Mouse (Mus musculus) activated CD4-positive, CD25-positive, alpha-beta regulatory T cell, adult 4 months (primary cell): Measurements from ENCODE around the gene Mas1. TPM values are rescaled to one million over a fixed set of nuclear protein-coding genes. Genes with fewer than 3 reads are reported as not detected.
"Not testable (repeated sequence)": the region's sequence is repeated elsewhere in the genome, so short reads cannot be mapped to it uniquely, and the experiment has no call there.

ENCODE experiments used
- ATAC-seq: one replicate; pipeline ENCODE4 v1.8.0; 2017
- polyA plus RNA-seq, 2 experiments: library from polyadenylated mRNA; unstranded; fragments of 100-300 nt; shearing (Covaris generic); gene quantifications; one replicate each; pipeline ENCODE4 v1.2.1; 2017

The Mas1 gene
- under 1 TPM in 1 of 2 experiments, not detected in 1; 0.26 TPM for polyA plus RNA-seq

DNA sequence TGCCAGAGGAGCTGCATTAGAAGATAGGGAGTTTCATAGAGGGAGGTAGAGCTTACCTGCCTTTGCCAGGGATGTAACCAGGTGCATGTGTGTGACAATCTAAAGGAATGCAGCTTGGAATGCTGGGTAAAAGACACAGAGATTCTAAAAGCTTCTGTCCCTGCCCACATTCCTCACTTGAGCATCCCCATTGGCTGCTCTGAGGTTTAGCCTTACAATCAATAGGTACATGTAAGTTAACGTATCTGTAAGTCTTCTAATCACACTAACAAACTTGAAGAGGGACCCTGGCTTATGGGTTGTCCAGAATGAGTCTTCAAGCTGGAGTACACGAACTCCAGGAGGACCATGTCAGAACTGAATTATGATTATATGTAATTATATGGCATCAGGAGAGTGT lies at the start of gene Mas1:
TSS of gene Mas1 (minus strand) at position 101 of the 400 bp plus-strand sequence.
- no peak for ATAC-seq

GRCm38 (mm10) chr17:12916588-12917380 lies 48.8 kb upstream of the Mas1 start:
- peak; percentile 29 for ATAC-seq

DNA sequence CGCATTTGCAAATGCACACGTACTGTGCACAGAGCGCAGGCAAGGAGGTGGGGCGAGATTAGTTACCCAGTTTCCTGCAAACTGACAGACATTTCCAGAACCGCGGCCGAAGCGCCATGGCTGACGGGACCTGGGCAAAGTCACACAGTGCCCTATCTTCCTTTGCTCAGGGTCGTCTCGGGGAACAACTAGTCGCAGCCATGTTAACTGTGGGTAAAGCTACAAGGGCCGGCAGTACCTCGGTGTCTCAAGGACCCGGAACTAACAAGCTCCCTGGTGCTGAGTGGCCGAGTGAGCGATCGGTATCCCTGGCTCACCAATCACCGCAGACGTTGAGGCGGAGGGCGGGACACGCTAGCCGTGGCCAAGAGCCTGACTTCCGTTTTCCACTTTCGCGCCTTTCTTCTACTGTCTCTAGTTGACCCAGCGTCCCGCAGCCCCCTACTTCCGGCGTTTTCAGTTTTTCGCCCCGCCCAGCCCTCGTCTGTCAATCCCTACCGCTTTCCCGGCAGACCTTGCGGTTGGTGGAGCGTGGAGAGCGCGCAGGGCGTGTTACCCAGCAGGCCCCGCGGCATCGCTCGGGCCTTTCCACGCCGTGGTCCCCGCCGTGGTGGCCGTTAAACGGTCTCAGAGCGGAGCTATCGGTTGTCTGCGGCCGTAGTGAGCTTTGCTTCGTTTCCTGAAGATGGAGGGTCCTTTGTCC lies 48.1 kb upstream of the Mas1 start, which contains the start of gene Mrpl18:
TSS of gene Mrpl18 (minus strand) at position 465 of the 703 bp plus-strand sequence.
- peak; percentile 96 for ATAC-seq

DNA sequence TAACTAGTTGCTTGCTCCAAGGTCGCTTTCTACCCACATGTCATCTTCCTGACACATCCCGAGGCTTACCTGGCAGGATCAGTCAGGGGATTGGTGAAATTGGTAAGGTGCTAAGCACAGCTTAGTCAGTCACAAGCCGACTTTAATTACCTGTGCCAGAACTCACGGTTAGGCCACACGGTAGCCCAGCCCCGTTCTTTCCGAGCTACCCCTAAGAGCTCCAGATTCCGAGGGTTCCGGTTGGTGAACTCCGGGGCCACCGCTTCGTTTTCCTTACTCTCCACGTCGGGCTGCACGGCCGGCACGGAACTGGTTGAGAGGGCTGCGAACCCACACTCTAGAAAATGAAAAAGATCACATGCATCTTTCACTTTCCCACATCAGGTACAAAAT lies 47.5 kb upstream of the Mas1 start, which contains the start of gene Tcp1:
TSS of gene Tcp1 (plus strand) at position 214 of the 393 bp plus-strand sequence.
- no peak for ATAC-seq

GRCm38 (mm10) chr17:12910391-12910790 lies 42.4 kb upstream of the Mas1 start:
- ATAC-seq: no peak

DNA sequence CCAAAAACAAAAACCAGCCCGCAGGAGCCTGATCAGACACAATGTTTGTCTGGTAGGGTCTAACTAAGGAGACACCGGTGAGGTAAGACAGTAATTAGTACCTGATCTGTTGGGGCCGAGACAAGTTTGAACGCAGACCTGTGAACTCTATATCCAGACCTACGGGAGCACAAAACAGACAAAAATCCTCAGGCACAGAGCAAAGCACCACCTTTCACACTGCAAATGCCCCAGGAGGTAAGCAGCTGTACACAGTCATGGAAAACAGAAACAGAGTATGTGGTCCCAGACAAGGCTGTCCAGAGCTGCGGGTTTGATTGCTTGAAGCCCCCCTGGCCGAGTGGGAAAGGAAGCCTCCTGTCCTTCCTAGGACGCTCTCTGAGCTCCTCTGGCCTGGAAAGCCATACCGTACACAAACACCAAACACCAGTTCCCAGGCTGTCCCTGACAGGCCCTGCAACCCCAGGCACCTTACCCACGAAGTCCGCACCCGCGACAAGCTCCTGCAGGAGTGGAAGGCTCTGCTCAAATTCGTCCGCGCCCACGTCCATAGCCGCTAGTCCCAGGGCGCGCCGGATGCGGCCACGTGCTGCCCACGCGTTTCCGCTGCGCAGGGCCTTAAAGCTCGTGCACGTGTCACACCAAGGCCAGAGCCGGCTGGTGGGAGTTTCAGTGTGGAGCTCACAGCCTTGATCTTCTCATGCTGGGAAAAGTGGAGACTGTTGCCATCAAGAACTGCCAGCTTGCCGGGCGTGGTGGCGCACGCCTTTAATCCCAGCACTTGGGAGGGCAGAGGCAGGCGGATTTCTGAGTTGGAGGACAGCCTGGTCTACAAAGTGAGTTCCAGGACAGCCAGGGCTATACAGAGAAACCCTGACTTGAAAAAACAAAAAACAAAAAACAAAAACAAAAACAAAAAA lies 41.7 kb upstream of the Mas1 start, which contains the start of gene Pnldc1:
TSS of gene Pnldc1 (minus strand) at position 870 of the 920 bp plus-strand sequence.
- ATAC-seq: no peak

DNA sequence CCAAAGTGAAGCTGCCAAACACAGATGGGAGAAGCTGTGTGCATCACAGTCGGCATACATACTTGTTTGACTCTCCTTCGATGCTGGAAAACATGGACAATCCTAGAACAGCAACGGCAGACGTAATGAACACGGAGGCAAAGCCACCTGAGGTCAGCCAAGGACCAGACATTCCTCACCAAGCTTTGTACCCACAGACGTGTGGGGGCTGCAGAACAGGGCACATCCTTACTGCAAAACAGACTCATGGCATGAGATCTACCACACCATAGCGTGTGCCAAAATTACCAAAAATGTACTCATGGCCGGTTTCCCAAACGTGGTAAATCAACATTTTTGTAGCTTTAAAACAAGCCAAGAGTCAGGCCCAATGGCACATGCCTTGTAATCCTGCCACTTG lies 38.5 kb upstream of the Mas1 start:
- ATAC-seq: no peak

DNA sequence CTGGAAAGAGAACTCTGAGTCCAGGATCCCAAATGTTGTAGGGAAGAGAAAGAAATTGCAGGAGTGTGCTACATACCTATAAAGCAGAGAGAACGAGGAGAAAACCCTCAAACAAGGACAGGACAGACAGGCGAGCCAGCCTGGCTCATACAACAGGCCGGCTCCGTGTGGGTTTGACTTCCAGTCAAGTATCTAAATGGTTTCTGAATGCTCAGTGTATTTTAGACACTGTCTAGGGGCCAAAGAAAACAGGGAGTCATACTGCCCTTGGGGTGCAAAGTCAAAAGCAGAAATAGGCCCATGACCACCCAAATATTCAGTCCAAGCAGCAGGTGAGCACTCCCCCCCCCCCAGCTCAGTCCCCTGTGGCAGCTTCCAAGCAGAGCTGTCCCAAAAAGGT lies 37.9 kb upstream of the Mas1 start:
- ATAC-seq: no peak

GRCm38 (mm10) chr17:12904349-12904748 lies 36.4 kb upstream of the Mas1 start:
- ATAC-seq: no peak

DNA sequence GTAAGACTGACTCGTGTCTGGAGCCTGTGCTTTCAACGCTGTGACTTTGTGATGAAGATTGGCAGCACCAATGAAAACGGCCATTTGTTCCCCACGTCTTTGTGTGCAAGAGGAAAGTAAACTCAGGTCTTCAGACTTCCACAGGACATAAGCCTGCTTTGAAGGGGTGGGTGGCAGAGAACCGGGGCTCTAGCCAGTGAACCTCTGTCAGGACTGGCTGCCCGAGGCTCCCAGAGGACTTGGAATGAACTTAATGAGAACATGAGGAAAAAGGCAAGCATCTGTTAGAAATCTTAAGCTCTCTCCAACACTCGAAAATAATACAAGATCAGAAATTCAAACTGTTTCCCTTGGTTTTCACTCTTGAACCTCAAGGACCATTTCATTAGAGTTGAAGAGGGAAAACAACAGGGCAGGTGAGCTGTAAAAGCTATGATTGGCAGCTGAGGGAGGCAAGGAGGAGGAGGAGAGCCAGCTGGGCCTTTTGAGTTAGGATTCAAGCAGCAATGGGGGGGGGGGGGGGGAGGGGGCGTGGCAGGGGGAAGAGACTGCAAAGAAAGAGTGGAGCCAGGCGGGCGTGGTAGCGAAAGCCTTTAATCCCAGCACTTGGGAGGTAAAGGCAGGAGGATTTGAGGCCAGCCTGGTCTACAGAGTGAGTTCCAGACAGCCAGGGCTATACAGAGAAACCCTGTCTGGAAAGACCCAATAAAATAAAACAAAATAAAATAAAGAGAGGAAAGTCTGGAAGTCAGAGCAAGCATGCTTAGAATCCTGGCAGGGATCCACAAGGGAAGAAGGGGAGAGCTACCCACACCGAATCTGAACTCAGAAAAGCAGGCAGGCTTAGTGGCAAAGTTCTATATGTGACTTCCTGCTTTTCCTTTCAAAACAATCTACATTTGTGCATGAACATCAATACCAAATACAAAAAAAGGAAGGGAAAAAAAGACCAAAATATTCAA lies 35.7 kb upstream of the Mas1 start:
- ATAC-seq: no peak

DNA sequence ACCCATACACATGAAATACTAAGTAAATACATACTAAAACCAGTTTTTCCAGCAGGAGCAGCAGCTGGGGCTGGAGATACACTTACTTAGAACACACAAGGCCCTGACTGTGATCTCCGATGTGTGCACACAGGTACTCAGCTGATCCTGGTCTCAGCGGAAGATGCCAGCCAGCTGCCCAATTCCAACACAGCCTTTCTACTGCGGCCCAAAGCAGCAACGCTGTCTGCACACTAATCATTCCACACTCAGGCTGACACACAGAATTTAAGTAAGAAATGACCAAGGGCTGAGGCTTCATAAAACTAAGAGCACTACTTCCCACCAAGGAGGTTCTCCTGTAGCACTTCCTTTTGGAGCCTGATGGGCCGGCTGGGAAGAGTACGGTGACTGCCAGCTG lies 34.3 kb upstream of the Mas1 start:
- no peak for ATAC-seq

GRCm38 (mm10) chr17:12898607-12899006 lies 30.7 kb upstream of the Mas1 start:
- ATAC-seq: not testable (repeated sequence)

GRCm38 (mm10) chr17:12897674-12898073 lies 29.7 kb upstream of the Mas1 start:
- no peak for ATAC-seq

DNA sequence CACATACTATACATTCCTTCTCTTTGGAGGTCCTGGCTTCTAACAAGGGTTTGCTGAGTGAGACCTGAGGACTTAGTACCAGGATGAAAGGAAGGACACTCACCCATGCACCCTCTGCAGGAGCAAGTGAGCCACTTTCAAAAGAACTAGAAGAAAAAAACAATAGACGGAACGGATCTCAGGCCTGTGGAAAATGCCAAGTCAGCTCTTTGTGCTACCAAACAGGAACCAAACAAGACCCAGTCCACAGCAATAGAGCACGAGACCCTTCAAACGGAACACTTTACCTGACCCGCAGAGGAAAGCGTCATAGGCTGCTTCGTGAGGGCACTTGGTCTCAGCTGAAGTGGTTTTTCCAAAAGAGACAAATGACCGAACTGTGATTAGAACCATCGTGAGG lies 24.1 kb upstream of the Mas1 start:
- peak; percentile 28 for ATAC-seq

DNA sequence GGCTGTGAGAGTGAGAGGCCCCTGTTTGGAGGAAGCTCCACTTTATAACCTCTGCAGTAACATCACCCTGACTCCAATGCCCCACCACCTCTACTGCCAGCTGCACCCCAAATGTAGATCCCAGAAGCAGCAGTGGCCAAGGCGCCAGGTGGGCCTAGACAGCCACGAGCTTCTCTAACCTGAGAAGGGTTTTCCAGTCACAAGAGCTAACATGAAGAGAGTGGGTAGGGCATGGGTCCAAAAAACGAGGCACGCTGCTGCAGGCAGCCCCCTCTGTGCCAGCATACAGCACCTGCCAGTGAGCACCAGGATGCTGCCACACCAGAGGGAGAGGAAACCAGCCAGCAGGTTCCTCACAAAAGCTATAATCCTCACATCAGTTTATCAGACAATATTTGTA lies 23.1 kb upstream of the Mas1 start:
- ATAC-seq: no peak

GRCm38 (mm10) chr17:12887021-12887775 lies 19.3 kb upstream of the Mas1 start:
- ATAC-seq: no peak

DNA sequence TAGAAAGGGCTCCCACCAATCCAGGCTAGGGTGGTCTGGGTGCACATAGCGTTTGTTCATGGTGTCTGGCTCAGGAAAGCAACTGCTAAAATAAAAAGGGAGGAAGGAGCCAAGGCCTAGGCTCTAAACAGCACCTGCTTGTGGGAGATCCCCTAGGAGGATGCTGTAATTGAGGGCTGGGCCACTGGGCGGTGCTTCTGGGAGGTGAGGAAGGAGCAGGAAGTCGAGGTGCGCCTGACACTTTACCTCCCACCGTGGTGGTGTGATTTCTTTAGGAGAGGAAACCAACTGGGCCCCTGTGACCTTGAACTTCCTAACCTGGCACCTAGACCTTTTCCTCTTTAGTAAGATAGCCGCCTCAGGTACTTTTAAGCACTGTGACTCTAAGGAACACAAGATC lies 18.7 kb upstream of the Mas1 start:
- peak; percentile 100 for ATAC-seq

DNA sequence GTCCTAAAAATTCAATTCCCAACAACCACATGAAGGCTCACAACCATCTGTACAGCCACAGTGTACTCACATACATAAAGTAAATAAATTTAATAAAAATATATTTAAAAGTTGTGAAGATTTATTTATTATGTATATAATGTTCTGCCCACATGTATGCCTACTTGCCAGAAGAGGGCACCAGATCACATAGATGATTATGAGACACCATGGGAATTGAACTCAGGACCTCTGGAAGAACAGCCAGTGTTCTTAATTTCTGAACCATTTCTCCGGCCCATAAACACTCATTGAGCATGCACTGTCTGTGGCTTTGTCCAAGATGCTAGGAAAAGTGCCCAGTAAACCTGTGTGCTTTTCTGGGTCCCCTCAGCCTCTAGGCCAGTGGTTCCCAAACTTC lies 13.3 kb upstream of the Mas1 start:
- no peak for ATAC-seq

DNA sequence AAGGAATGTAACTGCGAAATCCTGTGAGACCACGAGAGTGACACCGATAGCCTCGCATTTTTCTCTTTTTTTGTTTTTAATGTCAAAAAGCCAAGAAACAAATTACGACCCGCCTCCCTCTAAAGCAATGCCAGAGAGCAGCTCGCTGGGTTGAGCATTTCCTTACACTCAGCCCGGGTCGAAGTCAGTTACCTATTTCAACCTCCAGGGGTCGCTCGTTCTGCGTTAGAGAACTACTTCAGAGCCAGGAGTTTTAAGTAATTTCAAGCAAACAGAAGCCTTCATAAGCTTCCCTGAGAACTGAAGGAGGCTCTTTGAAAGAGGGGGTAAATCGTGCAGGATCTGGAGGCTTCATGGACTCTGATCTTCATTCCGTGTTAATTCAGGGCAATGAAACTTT lies 12.2 kb upstream of the Mas1 start:
- peak; percentile 88 for ATAC-seq

- ATAC-seq: no peak
These were observed 7.8 kb upstream of the Mas1 start, which contains the start of gene Mrgprh for GRCm38 (mm10) chr17:12875734-12876133. TSS of gene Mrgprh (plus strand) at chr17:12876034.
